Mouse (Mus musculus): ENCODE data around the gene Fzr1. TPM values are rescaled to one million over a fixed set of nuclear protein-coding genes. Genes with fewer than 3 reads are reported as not detected.
A peak's percentile ranks its signal among the peaks of the same experiment; 100 is the strongest.

Fzr1 gene
- total and polyA plus RNA-seq, 3 experiments, result 20.7 to 115 TPM; not detected in 1

- peak overlapping the region; percentile 62 to 68 for H3K4me3 ChIP-seq (ENCODE audit: control insufficient read depth in 1 of 2, insufficient read depth in 1 of 2, low read depth in 2 of 2, low read length in 2 of 2)
- peaks cover 3 to 29% of the 10 kb centered on the region in 2 experiments; a peak in 3 of 4 replicates for H3K4me1 ChIP-seq (ENCODE audit: control insufficient read depth in 1 of 2, insufficient read depth in 2 of 2, low read length in 2 of 2)
- DNase-seq (ENCODE audit: low read depth, low spot score), result peak; percentile 94
- TF ChIP-seq MYB (IDR thresholded peaks at IDR 0.05; ENCODE audit: low read depth, low read length), result no peak
- no peak for TF ChIP-seq MEF2A (IDR thresholded peaks at IDR 0.05; ENCODE audit: extremely low read depth, insufficient replicate concordance, low read depth, low read length, poor library complexity, severe bottlenecking)
- no peak for TF ChIP-seq CHD2 (IDR thresholded peaks at IDR 0.05; ENCODE audit: low read length)
- peak; percentile 14; the same call in 1 of the 2 replicates for TF ChIP-seq ZMIZ1 (IDR thresholded peaks at IDR 0.05; ENCODE audit: low read depth, low read length)
- TF ChIP-seq MAZ (IDR thresholded peaks at IDR 0.05; ENCODE audit: low read depth, low read length), result peak; percentile 36; the same call in 1 of the 2 replicates
- TF ChIP-seq TBP (IDR thresholded peaks at IDR 0.05; ENCODE audit: low read depth, low read length), result peak; percentile 89
- peak; percentile 55; a peak in 3 of 4 replicates for TF ChIP-seq EP300 (IDR thresholded peaks at IDR 0.05; ENCODE audit: low read depth in 1 of 2, low read length in 2 of 2)
- no peak for TF ChIP-seq ZC3H11A (IDR thresholded peaks at IDR 0.05; ENCODE audit: low read depth, low read length)
- TF ChIP-seq MAX (IDR thresholded peaks at IDR 0.05; ENCODE audit: low read length), result peak; percentile 98
- 0 out of 2 replicates have a peak, but pooled peaks have one; percentile 21 for TF ChIP-seq JUND (IDR thresholded peaks at IDR 0.05; ENCODE audit: low read depth, low read length)
- TF ChIP-seq ZKSCAN1 (IDR thresholded peaks at IDR 0.05; ENCODE audit: low read depth, low read length), result no peak
- TF ChIP-seq CHD1 (IDR thresholded peaks at IDR 0.05; ENCODE audit: low read depth, low read length), result no peak
- TF ChIP-seq MXI1 (IDR thresholded peaks at IDR 0.05; ENCODE audit: low read depth, low read length), result peak; percentile 98
- TF ChIP-seq MAFK (IDR thresholded peaks at IDR 0.05; ENCODE audit: borderline replicate concordance, low read depth, low read length), result no peak
- TF ChIP-seq KAT2A (conservative IDR thresholded peaks at IDR 0.05; ENCODE audit: low read depth, low read length), result no peak
- peak; percentile 93 for TF ChIP-seq SIN3A (IDR thresholded peaks at IDR 0.05; ENCODE audit: low read length)
- no peak for TF ChIP-seq ZNF384 (IDR thresholded peaks at IDR 0.05; ENCODE audit: low read depth, low read length)
- TF ChIP-seq SMC3 (IDR thresholded peaks at IDR 0.05; ENCODE audit: low read depth, low read length), result no peak
- TF ChIP-seq GATA1 (IDR thresholded peaks at IDR 0.05; ENCODE audit: low read depth, low read length), result no peak
- TF ChIP-seq ELF1 (IDR thresholded peaks at IDR 0.05; ENCODE audit: low read depth, low read length), result 0 out of 2 replicates have a peak, but pooled peaks have one; percentile 26
- TF ChIP-seq GABPA (IDR thresholded peaks at IDR 0.05; ENCODE audit: low read depth, low read length), result no peak
- TF ChIP-seq NELFE (IDR thresholded peaks at IDR 0.05; ENCODE audit: low read depth, low read length), result peak; percentile 44
- TF ChIP-seq POLR2A (IDR thresholded peaks at IDR 0.05; ENCODE audit: control insufficient read depth in 1 of 2, insufficient read depth in 1 of 2, low read depth in 1 of 2, low read length in 2 of 2, poor library complexity in 1 of 2), result peak; percentile 54 to 81; a peak in 3 of 4 replicates
- peak; percentile 66 for TF ChIP-seq ETS1 (IDR thresholded peaks at IDR 0.05; ENCODE audit: low read depth, low read length)
- peak; percentile 41; the same call in 1 of the 2 replicates for TF ChIP-seq NRF1 (IDR thresholded peaks at IDR 0.05; ENCODE audit: insufficient read depth, low read depth, low read length, poor library complexity, severe bottlenecking)
- no peak; the same call in 1 of the 2 replicates for TF ChIP-seq POLR2AphosphoS5 (IDR thresholded peaks at IDR 0.05; ENCODE audit: borderline replicate concordance, low read depth, low read length)
- no peak; a peak in 1 of 4 replicates for TF ChIP-seq USF2 (IDR thresholded peaks at IDR 0.05; ENCODE audit: borderline replicate concordance in 1 of 2, insufficient read depth in 1 of 2, low read depth in 1 of 2, low read length in 2 of 2)
- 0 out of 2 replicates have a peak, but pooled peaks have one; percentile 47 for TF ChIP-seq UBTF (IDR thresholded peaks at IDR 0.05; ENCODE audit: borderline replicate concordance, insufficient read depth, low read depth, low read length)
- 0 out of 2 replicates have a peak, but pooled peaks have one; percentile 19 for TF ChIP-seq RCOR1 (IDR thresholded peaks at IDR 0.05; ENCODE audit: low read depth, low read length)
- peak; percentile 54 for TF ChIP-seq HCFC1 (IDR thresholded peaks at IDR 0.05; ENCODE audit: low read depth, low read length)
- TF ChIP-seq TCF12 (IDR thresholded peaks at IDR 0.05; ENCODE audit: low read depth, low read length), result peak; percentile 59
- peak; percentile 99 for TF ChIP-seq MYC (IDR thresholded peaks at IDR 0.05; ENCODE audit: low read depth, low read length)
- no peak for TF ChIP-seq RAD21 (IDR thresholded peaks at IDR 0.05; ENCODE audit: low read depth, low read length)
- TF ChIP-seq TAL1 (IDR thresholded peaks at IDR 0.05; ENCODE audit: low read length), result no peak
- TF ChIP-seq CTCF (IDR thresholded peaks at IDR 0.05 in 2 of 3, conservative IDR thresholded peaks at IDR 0.05 in 1 of 3; ENCODE audit: control insufficient read depth in 1 of 3, insufficient read depth in 1 of 3, low read depth in 2 of 3, low read length in 3 of 3, poor library complexity in 1 of 3, severe bottlenecking in 1 of 3), result no peak
- peak; percentile 77 for TF ChIP-seq USF1 (IDR thresholded peaks at IDR 0.05; ENCODE audit: low read depth, low read length)
Measured at GRCm38 (mm10) chr10:81356352-81356990, 21.8 kb downstream of the Fzr1 start.

More at GRCm38 (mm10) chr10:81356352-81356990, 21.8 kb downstream of the Fzr1 start:
- Histone ChIP-seq H3K9me3 (replicated peaks; ENCODE audit: insufficient read depth, low read length) (no peaks in the 10 kb centered on the region), H3K27ac (ENCODE audit: control insufficient read depth, low read depth, low read length) (peak overlapping the region; percentile 96), H3K9ac (ENCODE audit: control insufficient read depth, low read depth, low read length, poor library complexity, severe bottlenecking) (peak overlapping the region; percentile 84), H3K36me3 (ENCODE audit: control insufficient read depth in 1 of 2, insufficient read depth in 2 of 2, low read length in 2 of 2) (peaks cover 0 to 21% of the 10 kb centered on the region in 2 experiments; a peak in 3 of 4 replicates), H3K79me2 (ENCODE audit: control insufficient read depth, insufficient read depth, low read length, poor library complexity) (peaks cover 27% of the 10 kb centered on the region), H3K27me3 (ENCODE audit: control insufficient read depth in 1 of 2, insufficient read depth in 2 of 2, low read length in 2 of 2) (no peaks in the 10 kb centered on the region)

Data from MEL (cell line).